Mouse (Mus musculus) heart, postnatal 0 days (tissue): ENCODE data around the gene Pmpcb.

Experiments
- CTCF ChIP-seq: IDR thresholded peaks from 2 replicates; pipeline ENCODE4 v1.5.1; 2016; ENCODE audit warnings: antibody characterized with exemption, control low read depth, low read depth
- EP300 ChIP-seq: IDR thresholded peaks from 2 replicates; pipeline ENCODE4 v1.6.1; 2016; ENCODE audit warnings: antibody characterized with exemption, low read depth

DNA sequence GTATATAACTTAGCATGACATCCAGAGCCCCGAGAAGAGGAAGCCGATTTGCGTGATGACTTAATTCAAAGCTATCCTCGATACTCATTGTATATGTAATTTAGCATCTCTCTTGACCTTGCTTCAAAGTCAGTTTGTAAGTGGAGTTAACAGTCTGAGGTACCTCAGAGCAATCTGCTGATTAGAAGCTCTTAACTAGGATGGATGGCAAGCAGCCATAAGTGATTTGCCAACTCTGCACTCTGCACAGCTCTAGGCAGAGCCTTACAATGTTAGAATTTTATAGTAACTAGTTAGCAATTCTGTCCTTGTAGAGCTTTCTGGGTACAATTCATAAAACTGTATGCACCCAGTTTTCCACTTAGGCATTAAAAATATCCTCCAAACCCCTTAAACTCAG, 30.4 kb upstream of the Pmpcb start:
- TF ChIP-seq CTCF: no peak
- no peak for TF ChIP-seq EP300
